In genomic region chr6:122660601-122661379, GRCm38 (mm10) we compare ENCODE assay signal across 8 mouse cellular contexts. TPM values are rescaled to one million over a fixed set of nuclear protein-coding genes. Genes with fewer than 3 reads are reported as not detected.
DNase-seq lines count a peak whose midpoint lies in the region; ATAC-seq lines count a peak whose summit lies in the region.

No protein-coding gene starts in this region.

- ATAC-seq in hematopoietic stem cell, adult 5-6 weeks (replicated peaks in 1 of 2; ENCODE audit: insufficient read depth in 1 of 2, low FRiP score in 2 of 2, low TSS enrichment in 1 of 2, low read depth in 1 of 2, poor library complexity in 2 of 2, severe bottlenecking in 2 of 2), result peak; percentile 54 to 63; a peak in 3 of 4 replicates
- no peak for ATAC-seq in limb, embryonic 11.5 days (ENCODE audit: insufficient number of reproducible peaks, low FRiP score, low TSS enrichment, low read depth)
- peak; percentile 59; the same call in 1 of the 2 replicates for ATAC-seq in neural tube, embryonic 12.5 days (ENCODE audit: low FRiP score, low read depth)

- 41% methylated on average over 8 of the region's 8 CpGs for WGBS in limb, embryonic 11.5 days
- 36% methylated on average over 8 of the region's 8 CpGs for WGBS in neural tube, embryonic 12.5 days

- H3K27me3 ChIP-seq in limb, embryonic 11.5 days (ENCODE audit: control insufficient read depth, insufficient read depth, low read length), result peaks cover 6% of the 10 kb centered on the region; the same call in 1 of the 2 replicates
- peaks cover 24% of the 10 kb centered on the region for H3K27me3 ChIP-seq in neural tube, embryonic 12.5 days (replicated peaks)

- peak; percentile 25 for DNase-seq in ovary, postnatal 14 days (ENCODE audit: low spot score)
- no peak for DNase-seq in ovary, postnatal 36 days (ENCODE audit: low spot score)
- peak; percentile 35 for DNase-seq in T-cell, adult 2 months (ENCODE audit: low spot score)
- peak; percentile 78 for DNase-seq in embryo, embryonic 10 days (ENCODE audit: low spot score)
- peak; percentile 58 for DNase-seq in limb, embryonic 11.5 days (ENCODE audit: low spot score)
- DNase-seq in gastrocnemius, adult 8-10 months (ENCODE audit: low spot score in 2 of 2), result no peak

- no peaks in the 10 kb centered on the region for H3K4me1 ChIP-seq in limb, embryonic 11.5 days (ENCODE audit: control insufficient read depth, insufficient read depth, low read length)
- H3K4me1 ChIP-seq in neural tube, embryonic 12.5 days, result peaks cover 6% of the 10 kb centered on the region

- no peak overlapping the region for H3K9ac ChIP-seq in limb, embryonic 11.5 days (ENCODE audit: low read length)
- no peak overlapping the region for H3K9ac ChIP-seq in neural tube, embryonic 12.5 days

- H3K36me3 ChIP-seq in limb, embryonic 11.5 days (ENCODE audit: control insufficient read depth, insufficient read depth, low read length), result no peaks in the 10 kb centered on the region
- no peaks in the 10 kb centered on the region for H3K36me3 ChIP-seq in neural tube, embryonic 12.5 days

- H3K27ac ChIP-seq in limb, embryonic 11.5 days (replicated peaks; ENCODE audit: low read depth, low read length), result no peak overlapping the region
- no peak overlapping the region for H3K27ac ChIP-seq in neural tube, embryonic 12.5 days

- no peak overlapping the region for H3K4me2 ChIP-seq in limb, embryonic 11.5 days (ENCODE audit: low read depth, severe bottlenecking)
- no peak overlapping the region for H3K4me2 ChIP-seq in neural tube, embryonic 12.5 days (replicated peaks)

- no peaks in the 10 kb centered on the region for H3K9me3 ChIP-seq in limb, embryonic 11.5 days (ENCODE audit: control insufficient read depth, low read length)
- H3K9me3 ChIP-seq in neural tube, embryonic 12.5 days, result no peaks in the 10 kb centered on the region

- no peak overlapping the region for H3K4me3 ChIP-seq in limb, embryonic 11.5 days (ENCODE audit: low read depth, low read length)
- no peak overlapping the region for H3K4me3 ChIP-seq in neural tube, embryonic 12.5 days

RNA-seq across cellular contexts. Expression of gene Dppa3, which starts 34.6 kb away (rescaled TPM):
- total RNA-seq in hematopoietic stem cell, adult 5-6 weeks (2017), result not detected in 2 replicates
- not detected in 2 replicates for polyA plus RNA-seq in limb, embryonic 11.5 days (2014; fragmentation: Nextera tagmentation; extraction: Ambion mirVana)
- not detected in 2 replicates for polyA plus RNA-seq in neural tube, embryonic 12.5 days (2016; fragmentation: Nextera tagmentation; extraction: Ambion mirVana)
- not detected for total RNA-seq in gastrocnemius, adult 8-10 months (2022)

RNA-seq across cellular contexts. Expression of gene Nanog, which starts 46.5 kb away (rescaled TPM):
- not detected in 2 replicates for total RNA-seq in hematopoietic stem cell, adult 5-6 weeks (2017)
- 0.07 and 0.09 TPM in 2 replicates for polyA plus RNA-seq in limb, embryonic 11.5 days (2014; fragmentation: Nextera tagmentation; extraction: Ambion mirVana)
- 0.09 and 0.17 TPM in 2 replicates for polyA plus RNA-seq in neural tube, embryonic 12.5 days (2016; fragmentation: Nextera tagmentation; extraction: Ambion mirVana)
- not detected for total RNA-seq in gastrocnemius, adult 8-10 months (2022)

RNA-seq across cellular contexts. Expression of gene Gdf3, which starts 50.9 kb away (rescaled TPM):
- 2.2 and 5.4 TPM in 2 replicates for total RNA-seq in hematopoietic stem cell, adult 5-6 weeks (2017)
- 0.07 and 0.14 TPM in 2 replicates for polyA plus RNA-seq in limb, embryonic 11.5 days (2014; fragmentation: Nextera tagmentation; extraction: Ambion mirVana)
- not detected in 2 replicates for polyA plus RNA-seq in neural tube, embryonic 12.5 days (2016; fragmentation: Nextera tagmentation; extraction: Ambion mirVana)
- total RNA-seq in gastrocnemius, adult 8-10 months (2022), result not detected

RNA-seq across cellular contexts. Expression of gene Apobec1, which starts 58.5 kb away (rescaled TPM):
- 12.1 and 17.4 TPM in 2 replicates for total RNA-seq in hematopoietic stem cell, adult 5-6 weeks (2017)
- polyA plus RNA-seq in limb, embryonic 11.5 days (2014; fragmentation: Nextera tagmentation; extraction: Ambion mirVana), result 0.79 and 1.7 TPM in 2 replicates
- polyA plus RNA-seq in neural tube, embryonic 12.5 days (2016; fragmentation: Nextera tagmentation; extraction: Ambion mirVana), result 1.2 and 2.1 TPM in 2 replicates
- total RNA-seq in gastrocnemius, adult 8-10 months (2022), result 1 to 10 TPM in 3 of 4 experiments, under 1 TPM in 1; 0.53 to 1.8 (median 1.3) TPM

Comparison
In these comparisons a context has a peak if more than half of its experiments do, and no peak if none do; other contexts are left out.
1. DNase-seq: peak in ovary, postnatal 14 days (single experiment), T-cell, adult 2 months (single experiment), embryo, embryonic 10 days (single experiment) and limb, embryonic 11.5 days (single experiment); none in ovary, postnatal 36 days (single experiment) and gastrocnemius, adult 8-10 months (0 of 2).